Mouse (Mus musculus): Measurements from ENCODE around the gene Disc1.
A peak's percentile ranks its signal among the peaks of the same experiment; 100 is the strongest.

The Disc1 gene

DNA sequence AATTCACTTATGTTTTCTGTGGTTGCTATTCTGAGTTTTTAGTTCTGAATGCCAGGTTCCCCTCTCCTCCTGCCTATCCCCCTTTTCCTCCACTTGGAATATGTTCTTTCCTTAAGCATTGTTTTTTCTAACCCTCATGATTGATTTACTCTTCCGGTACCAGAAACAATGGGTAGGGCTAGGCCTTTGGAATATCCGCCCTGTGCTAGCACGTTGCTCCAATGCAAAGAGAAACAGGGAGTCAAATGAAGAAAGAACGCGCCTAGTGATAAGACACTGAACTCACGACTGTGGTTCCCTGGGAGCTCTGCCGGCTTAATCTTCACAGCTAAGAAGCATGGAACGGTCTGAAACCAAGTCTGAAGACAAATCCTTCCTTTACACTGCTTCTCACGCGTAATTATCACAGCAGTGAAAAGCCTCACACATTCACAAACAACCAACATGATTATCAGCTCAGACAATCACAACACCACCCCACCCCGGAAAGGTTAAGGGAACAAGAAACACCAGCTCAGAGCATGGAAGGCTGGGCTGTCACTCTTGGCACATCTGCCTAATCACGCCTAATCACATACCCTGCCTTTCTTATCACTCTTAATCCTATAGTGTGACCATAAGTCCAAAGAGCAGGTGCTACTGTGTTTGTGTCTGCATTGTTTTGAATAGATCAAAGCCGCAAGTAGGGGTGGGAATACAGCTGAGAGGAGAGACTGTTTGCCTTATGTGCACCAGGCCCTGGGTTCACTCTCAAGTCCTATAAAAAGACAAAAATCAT, 218.3 kb downstream of the Disc1 start:
- DNase-seq = peak in 1 of 2 experiments; percentile 23

DNA sequence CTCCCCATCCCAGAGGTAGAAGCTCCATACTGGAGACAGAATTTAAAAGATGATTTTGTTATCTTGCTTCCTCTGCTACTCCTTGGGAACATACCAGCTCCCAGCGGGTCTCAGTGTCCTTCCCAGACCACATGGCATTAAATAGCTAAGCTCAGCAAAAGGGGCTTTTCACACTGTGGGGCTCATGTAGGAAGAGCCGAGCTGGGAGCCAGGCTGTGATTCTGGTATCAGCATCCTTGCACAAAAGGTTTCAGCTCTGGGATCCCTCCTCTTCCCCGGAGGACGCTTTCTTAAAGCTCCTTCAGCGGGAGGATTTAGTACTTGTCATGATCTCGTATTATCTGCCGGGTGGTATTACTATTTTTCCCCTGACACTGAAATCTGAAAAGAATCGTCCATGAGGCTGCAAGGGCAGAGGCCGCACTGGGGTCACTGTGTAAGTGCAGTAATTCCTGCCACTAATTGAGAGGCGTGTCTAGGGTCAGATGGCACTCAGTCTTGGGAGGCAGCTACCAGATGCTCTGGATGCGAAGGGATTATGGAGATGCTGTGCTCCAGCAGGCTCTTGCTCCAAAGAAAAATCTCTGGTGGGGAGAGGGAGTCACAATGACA, 223.2 kb downstream of the Disc1 start:
- no peak for DNase-seq

DNA sequence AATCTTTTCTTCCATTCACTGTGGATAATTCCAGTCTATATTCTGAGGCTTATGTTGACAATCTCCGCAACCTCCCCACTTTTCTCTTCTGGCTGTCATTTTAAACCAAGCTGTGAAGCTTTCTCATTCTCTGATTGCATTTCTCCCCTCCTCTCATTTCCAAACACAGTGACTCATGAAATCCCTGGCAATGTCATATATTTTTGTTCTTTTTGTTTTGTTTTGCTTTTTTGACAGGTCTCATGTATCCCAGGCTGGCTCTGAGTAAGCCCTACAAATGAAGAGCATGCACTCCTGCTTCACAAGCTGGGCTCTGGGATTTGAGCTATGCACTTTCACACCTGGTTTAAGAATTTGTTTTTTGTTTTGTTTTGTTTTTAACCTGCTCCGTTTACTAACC, 225.2 kb downstream of the Disc1 start:
- no peak for DNase-seq

DNA sequence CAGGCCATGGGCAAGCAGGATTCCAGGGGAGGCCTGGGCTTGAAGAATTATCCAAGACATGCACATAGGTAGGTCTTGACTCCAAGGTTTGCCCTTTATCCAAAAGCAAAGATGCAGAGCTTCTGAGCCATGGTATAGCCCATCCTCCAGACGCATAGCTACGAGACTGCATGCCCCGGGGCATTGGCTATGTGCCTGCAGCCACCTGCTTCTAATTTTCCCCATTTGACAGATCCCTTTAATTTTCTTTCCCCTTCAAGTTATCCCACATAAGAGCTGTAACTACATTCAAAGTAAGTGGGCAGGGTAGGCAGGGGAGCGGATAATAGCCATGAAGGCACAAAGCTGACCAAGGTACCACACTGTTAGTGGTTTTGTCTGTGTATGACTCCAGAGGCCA, 225.9 kb downstream of the Disc1 start:
- DNase-seq = no peak

DNA sequence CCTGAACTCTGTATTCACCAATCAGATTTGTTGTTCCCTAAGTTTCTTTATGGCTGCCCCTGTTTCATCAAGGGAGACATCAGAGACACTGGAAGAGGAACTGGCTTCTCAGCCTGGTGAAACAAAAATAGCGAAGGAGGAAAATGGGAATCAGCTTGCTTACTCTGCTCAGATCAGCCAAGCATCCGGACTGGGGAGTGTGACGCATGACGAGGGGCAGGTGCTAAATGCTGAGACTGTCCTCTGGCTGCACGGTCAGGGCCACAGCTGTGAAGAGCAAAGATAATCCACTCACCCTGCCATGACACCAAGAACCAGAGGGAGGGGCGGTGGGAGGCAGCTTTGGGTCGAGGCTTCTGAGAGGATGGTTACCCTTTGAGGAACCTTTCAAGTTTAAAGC, 228.5 kb downstream of the Disc1 start:
- DNase-seq = no peak

DNA sequence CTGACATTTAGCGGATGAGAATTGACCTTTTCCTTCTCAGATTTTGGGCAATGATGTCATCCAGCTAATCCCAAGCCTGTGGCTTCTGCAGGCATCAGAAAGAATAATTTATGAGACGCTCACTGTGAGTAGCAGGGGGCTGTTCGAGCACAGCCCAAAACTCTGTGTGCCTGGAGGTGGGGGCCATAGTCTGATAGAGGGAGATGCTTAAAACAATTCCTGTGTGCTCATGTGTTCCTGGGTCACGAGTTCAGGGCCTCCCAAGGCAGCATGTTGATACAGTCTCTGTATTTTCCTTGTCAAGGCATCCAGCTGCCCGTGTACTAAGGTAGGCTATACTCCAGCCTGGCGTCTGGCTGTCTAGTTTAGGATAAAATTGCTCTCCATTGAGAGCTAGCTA, 229.5 kb downstream of the Disc1 start:
- DNase-seq = no peak

DNA sequence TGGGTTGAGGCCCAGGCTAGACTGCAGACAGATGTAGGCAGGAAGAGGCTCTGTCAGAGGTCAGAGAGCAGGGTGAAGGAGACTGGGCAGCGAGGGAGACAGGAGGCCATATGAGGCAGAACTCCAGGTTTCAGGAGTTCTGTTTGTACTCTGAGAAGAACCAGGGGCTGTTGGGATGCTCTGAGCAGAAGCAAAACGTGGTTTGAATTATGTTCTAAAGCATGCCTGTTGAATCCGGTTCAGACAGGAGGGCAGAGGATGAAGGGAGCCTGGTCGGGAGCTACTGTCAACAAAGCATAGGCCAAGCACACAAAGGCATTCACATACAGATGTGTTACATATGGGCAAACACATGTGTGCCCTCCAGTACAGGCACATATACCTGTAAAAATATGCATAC, 230.9 kb downstream of the Disc1 start:
- no peak for DNase-seq

DNA sequence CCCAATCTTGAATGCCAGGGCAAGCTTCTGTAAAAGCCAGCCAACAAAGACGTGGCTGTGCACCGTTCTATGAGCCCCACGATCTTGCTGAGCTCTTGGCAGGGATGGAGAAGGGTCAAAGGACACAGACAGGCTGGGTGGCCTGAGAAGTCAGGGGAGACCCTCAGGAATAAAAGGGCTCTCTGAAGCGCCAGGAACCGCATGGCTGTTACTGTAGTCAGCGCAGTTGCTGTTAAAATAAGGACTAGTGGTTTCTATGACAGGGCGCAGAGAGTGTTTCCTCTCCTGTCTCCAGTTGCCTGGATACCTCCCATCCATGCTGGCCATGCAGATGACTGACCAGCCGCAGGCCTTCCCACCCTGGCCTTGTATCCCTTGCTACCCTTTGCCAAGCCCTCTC, 231.4 kb downstream of the Disc1 start:
- no peak for DNase-seq

DNA sequence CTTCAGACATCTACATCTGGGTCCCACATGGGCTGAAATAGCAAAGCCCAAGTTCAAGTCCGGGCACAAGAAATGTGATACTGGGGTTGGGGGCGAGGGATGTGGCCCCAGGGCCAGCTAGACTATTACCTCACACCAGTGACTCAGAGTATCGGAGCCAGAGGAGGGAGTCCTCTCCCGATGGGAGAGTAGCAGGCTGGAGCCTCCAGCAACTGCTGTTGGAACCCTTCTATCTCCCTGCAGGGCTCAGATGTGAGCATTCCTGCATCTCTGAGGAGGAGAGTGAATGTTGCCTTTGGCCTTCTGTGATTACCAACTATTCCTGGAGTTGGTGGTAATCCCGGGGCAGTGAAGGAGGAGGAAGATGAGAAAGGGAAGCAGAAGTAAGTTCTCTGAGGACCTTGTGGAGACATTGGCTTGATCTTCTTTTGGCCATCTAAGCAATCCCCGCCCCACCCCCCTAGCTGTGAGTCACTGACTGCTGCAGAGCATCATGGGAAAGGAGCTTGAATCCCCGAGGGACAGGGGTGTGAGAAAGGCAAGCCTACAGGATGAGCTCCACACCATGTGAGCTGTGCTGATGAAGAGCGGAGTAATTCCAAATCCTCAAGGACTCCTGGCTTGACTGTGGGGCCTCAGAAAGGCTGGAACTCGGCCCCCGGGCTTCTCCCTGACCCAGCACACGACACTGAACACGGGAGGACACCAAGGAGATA, 232.1 kb downstream of the Disc1 start:
- peak; percentile 53 to 67 for DNase-seq

DNA sequence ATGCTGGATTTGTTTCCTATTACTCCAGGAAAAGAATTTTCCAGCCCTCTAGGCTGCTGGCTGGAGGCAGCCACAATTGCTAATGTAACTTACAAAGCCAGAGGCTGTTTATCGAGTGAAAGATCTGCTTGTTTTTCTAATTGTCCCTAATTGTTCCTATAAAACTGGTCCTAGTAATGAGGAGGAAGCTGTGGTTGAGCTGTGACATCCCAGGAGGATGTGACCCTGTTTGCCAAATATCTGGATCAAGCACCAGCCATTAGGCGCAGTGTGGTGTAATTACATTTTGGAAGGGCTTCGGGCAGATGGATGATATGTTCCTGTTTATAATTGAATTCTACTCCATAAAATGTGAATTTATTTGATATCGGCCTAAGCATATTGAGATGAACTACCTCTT, 233.3 kb downstream of the Disc1 start:
- DNase-seq = no peak

DNA sequence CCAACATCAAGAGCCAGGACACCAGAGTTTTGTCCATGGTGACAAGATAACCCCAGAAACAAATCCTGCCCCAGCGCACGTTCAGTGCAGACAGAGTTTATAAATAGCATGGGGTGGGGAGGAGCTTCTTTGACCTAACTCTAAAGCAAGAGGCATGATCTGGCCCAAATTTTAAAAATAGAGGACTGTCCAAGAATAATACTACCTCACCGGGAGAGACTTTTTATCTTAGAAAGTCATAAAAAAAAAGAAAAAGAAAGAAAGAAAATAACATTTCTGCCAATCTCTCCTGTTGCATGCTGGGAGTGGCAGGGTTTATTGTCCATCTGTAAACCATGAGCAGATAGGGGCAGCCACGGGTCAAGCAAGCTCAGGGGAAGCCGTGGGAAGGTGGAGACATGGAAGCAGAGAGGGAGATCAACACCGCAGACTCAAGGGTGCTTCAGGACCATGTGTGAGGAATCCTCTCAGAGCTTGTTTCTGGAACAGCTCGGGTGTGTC, 233.9 kb downstream of the Disc1 start:
- DNase-seq = peak in 1 of 2 experiments; percentile 22

DNA sequence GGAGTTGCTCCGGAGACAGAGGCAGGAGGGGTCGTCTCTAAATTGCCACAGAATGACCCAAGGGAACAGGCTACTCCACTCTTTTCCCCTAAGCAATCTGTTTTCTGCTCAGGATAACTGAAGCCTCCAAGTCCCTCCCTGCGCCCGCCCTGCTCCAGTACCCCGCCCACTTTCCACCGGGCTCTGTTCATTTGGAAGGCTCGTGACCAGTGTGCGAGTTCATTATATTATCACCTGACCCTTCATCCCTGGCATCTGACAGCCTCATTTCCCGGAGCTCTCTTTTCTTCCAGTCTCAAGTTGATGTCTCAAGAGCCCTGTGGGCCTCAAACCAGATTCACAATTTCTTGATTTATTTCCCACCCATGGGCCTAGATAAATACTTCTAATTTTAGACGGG, 237.5 kb downstream of the Disc1 start:
- peak; percentile 61 to 66 for DNase-seq

DNA sequence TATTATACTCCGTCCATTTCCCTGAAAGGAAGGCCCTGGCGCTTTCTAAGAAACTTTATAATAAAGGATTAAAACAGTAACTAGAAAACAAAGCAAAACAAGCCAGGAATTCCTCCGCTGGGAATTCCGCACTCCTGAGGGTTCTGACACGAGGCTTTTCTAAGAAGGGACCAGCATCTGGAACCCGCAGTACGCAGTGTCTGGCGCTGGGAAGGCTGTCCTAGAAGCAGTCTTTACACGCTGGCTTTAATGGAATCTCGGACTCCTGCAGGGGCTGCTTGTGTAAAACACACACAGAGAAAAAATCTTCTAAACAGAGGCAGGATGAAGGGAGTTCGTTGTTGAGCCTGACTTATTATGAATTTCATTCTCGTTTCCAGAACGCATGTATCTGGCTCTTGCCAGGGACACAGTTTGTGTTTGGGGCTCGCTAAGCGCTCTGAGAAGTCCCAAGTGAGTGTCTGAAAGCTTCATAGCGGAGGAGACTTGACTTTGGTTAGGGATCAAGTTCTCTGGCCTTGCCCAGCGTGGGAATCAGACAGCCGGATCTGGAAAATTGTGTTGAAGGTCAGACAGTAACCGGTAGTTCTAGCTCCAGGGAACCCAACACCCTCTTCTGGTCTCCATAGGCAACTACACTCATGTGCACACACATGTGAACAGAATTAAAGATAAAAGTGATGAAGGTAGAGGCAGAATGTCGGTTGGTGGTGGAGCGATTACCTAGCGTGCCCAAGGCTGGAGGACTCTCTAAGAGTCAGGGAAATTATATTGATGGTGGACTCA, 238.1 kb downstream of the Disc1 start:
- no peak for DNase-seq

DNA sequence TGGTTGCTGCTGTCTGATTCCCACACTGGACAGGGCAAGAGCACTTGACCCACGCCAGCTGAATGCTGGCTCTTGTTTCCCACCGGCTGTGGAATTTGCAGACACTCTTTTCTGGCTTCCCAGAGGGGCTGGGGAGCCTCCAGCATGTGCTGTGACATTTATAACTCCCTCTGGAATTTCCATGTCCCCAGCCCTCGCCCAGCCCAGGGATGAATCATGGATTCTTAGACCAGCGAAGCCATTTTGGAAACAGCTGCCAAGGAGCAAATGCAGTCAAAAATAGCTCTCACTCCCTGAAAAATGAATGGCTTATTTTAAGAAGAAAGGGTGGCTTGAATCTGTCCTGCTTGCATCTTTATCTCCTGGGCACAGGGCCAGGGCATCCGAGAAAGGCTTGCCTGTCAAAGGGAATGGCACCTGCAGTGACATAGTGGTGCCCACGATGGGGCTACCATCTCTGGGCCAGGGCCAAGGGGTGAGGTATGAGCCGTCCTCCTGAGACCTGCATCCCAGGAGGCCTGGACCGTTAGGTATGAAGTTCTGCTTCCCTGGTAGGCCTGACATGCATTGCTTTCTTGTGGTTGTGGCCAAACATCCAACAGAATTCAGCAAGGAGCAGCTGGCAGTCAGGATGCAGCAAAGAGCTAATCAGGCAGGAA, 239.1 kb downstream of the Disc1 start:
- DNase-seq = peak; percentile 47 to 66

DNA sequence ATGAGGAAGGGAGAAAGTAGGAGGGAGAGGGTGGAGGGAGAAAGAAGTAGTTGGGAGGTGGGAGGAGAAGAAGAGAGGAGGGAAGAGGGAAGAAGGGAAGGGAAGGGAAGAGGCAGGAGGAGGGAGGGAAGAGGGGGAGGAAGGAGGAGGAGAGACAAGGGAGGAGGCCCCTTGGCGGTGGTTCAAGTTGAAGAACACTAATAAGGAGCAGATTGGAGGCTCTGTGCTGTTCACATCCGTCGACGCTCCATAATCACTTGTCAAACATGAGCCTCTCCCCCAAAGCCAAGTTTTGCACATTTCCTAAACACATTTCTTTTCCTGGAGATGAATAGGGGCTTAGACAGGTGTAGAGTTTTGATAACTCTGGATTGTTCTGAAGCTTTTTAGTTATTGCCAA, 245.3 kb downstream of the Disc1 start:
- DNase-seq = no peak

DNA sequence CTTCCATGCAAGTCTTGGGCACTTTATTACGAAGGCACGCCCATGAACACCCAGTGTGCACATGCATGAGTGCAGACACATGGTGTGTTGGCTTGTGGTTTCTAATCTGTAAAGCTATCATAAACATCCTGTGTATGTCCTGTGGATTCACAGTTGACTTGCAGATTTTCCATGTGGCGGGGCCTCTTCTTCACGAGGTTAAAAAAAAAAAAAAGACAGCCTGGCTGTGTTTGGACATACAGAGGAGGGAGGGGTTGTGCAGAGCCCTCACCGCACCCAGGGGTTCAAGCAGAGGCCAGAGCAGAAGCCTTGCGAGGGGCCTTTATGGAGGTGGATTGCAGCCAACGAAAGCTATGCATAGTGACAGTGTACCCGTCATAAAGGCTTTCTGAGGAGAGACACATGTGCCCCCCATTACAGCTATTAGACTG, 248.0 kb downstream of the Disc1 start:
- no peak for DNase-seq

DNA sequence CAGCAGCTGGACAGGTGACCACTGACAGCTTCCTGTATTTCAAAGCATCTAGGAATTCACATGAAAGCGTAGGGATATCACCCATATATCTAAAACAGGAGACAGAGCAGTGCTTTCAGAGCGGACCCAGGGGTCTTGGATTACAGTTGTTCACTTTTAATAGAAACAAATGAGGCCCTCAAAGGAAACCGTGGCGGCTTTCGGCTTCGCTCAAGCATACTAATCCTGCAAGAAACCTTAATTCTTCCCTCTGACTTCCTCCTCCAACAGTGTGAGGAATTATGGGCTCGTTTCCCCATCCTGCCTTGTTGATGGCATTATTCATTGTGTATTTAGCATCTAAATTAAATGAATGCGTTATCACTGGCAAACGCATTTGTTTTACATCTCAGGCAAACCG, 252.7 kb downstream of the Disc1 start:
- no peak for DNase-seq

DNA sequence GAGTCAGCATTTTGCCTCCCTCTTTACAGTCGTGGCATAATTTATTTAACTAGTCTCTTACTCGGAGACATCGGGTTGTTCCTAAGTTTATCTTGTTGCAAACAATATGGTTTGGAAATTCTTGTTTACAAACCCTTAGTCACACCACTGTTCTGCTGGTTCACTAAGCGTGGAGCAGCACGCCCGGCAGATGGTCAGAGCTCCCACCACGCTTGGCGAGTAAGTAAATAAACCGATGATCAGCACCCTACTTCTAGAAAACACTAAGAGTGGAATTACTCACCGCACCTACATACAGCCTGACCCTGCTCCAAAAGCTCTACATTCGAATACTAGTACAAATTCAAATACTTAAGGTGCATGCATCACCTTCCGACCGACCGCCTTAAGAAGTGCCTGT, 256.0 kb downstream of the Disc1 start:
- no peak for DNase-seq

Data from kidney, postnatal 36 days (tissue).